Mouse (Mus musculus) embryonic facial prominence, embryonic 15.5 days (tissue): ENCODE results near the gene Sorcs3. TPM values are rescaled to one million over a fixed set of nuclear protein-coding genes. Genes with fewer than 3 reads are reported as not detected.

Experiments
- ATAC-seq: fragments of 200-750 bp; cut with Nextera tagmentation; 2 replicates; pipeline ENCODE4 v1.8.0; 2017; ENCODE audit warnings: low read depth, moderate TSS enrichment; ENCODE audit not compliant: insufficient number of reproducible peaks, low FRiP score, low TSS enrichment
- H3K27ac ChIP-seq: fragments of 300-500 bp; sonication (generic); replicated peaks from 2 replicates; pipeline ENCODE4 v1.5.1; 2015; ENCODE audit warnings: mild to moderate bottlenecking, inconsistent platforms
- H3K27me3 ChIP-seq: fragments of 300-500 bp; sonication (generic); 2 replicates; pipeline ENCODE4 v1.6.1; 2015; ENCODE audit warnings: inconsistent platforms
- H3K36me3 ChIP-seq: fragments of 300-500 bp; sonication (generic); 2 replicates; pipeline ENCODE4 v1.6.1; 2015; ENCODE audit warnings: mild to moderate bottlenecking, inconsistent platforms
- H3K4me1 ChIP-seq: fragments of 300-500 bp; sonication (generic); 2 replicates; pipeline ENCODE4 v1.6.1; 2015; ENCODE audit warnings: inconsistent platforms
- H3K4me2 ChIP-seq: fragments of 300-500 bp; sonication (generic); replicated peaks from 2 replicates; pipeline ENCODE4 v1.6.1; 2015; ENCODE audit warnings: mild to moderate bottlenecking, inconsistent platforms
- H3K4me3 ChIP-seq: fragments of 300-500 bp; sonication (generic); replicated peaks from 2 replicates; pipeline ENCODE4 v1.5.1; 2015; ENCODE audit warnings: mild to moderate bottlenecking, inconsistent platforms
- H3K9ac ChIP-seq: fragments of 300-500 bp; sonication (generic); 2 replicates; pipeline ENCODE4 v1.6.1; 2015; ENCODE audit warnings: inconsistent platforms
- H3K9me3 ChIP-seq: fragments of 300-500 bp; sonication (generic); replicated peaks from 2 replicates; pipeline ENCODE4 v1.6.1; 2016; ENCODE audit warnings: inconsistent platforms
- WGBS: fragments of 180-500 bp; shearing (Covaris S2); methylation state at CpG from one replicate; pipeline ENCODE4 v1.1.7; 2015; 5-methylcytosine and 5-hydroxymethylcytosine counted together
- polyA plus RNA-seq: library from polyadenylated mRNA; unstranded; fragments of >200 nt; fragmentation: Nextera tagmentation; extraction: Ambion mirVana; gene quantifications from 2 replicates; pipeline ENCODE4 v1.2.1, GENCODE M21; 2015

The Sorcs3 gene
- polyA plus RNA-seq, 1 experiment from 2014 or later, result 1.1 TPM

DNA sequence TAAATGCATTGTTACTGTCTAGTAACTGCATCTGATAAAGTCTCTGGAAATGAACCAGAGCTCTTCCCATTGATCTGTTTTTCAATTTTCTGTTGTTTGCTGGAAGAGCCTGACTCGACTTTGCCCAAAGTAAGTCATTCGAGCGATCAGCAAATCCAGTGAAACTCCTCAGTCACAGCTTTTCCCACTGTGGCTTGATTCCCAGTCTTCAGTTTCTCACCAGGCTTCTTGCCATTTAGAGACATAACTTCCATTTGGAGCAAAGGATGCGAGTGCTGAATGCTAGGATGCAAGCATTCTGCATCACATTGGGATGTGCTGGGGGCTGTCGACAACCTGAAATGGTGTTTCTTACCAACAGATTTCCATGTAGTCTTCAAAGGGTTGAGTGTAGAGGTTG lies 521.8 kb downstream of the Sorcs3 start:
- H3K4me3 ChIP-seq, result no peak overlapping the region
- H3K27me3 ChIP-seq, result no peaks in the 10 kb centered on the region
- no peaks in the 10 kb centered on the region for H3K4me1 ChIP-seq
- ATAC-seq, result no peak
- H3K36me3 ChIP-seq, result no peaks in the 10 kb centered on the region
- no peak overlapping the region for H3K4me2 ChIP-seq
- 82% methylated on average over 5 of the region's 5 CpGs for WGBS
- no peaks in the 10 kb centered on the region for H3K9me3 ChIP-seq
- no peak overlapping the region for H3K9ac ChIP-seq
- no peak overlapping the region for H3K27ac ChIP-seq

DNA sequence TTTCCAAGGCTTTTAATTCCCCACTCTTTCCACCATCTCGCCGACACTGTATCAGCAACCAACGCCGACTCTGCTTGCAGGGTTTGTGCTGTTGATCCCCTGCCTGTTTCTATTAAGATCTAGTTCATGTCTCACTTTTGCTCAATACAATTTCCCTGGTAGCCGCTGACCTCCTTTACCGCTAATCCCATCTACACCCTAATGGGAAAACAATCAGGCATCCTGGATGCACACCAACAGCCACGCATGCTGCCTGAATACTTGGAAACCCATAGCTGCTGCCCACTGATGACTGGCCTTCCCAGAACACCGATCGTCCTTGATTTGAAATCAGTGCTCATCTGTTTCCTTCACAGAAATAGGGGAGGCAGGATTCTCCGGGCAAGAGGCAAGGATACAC lies 525.9 kb downstream of the Sorcs3 start:
- Histone ChIP-seq H3K4me2 (no peak overlapping the region), H3K4me1 (no peaks in the 10 kb centered on the region)
- no peak for ATAC-seq

DNA sequence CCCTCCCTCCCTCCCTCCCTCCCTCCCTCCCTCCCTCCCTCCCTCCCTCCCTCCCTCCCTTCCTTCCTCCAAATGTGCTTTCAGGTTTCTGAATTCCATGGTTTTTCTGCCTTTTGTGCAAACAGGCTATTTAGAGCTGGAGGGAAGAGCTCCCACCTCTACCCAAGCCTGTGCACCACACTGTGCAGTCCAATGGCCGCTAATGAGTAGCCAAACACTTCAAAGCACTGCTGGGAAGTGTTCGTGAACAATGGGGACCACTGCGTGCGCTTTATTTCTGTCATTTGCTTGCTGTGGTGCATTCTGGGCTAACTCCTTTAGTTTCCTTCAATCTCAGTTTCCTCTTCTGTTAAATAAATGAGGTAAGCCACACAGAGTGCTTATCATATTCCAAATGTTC lies 528.5 kb downstream of the Sorcs3 start:
- Histone ChIP-seq H3K27me3 (no peaks in the 10 kb centered on the region), H3K4me3 (no peak overlapping the region), H3K4me2 (no peak overlapping the region), H3K9ac (no peak overlapping the region), H3K36me3 (no peaks in the 10 kb centered on the region), H3K4me1 (no peaks in the 10 kb centered on the region), H3K9me3 (no peaks in the 10 kb centered on the region), H3K27ac (no peak overlapping the region)
- no peak for ATAC-seq
- WGBS, result 84% methylated on average over 4 of the region's 4 CpGs

More for the DNA sequence above, 525.9 kb downstream of the Sorcs3 start:
- H3K27me3 ChIP-seq, result no peaks in the 10 kb centered on the region
- H3K9me3 ChIP-seq, result no peaks in the 10 kb centered on the region
- no peaks in the 10 kb centered on the region for H3K36me3 ChIP-seq
- 92% methylated on average over 10 of the region's 10 CpGs for WGBS
- no peak overlapping the region for H3K9ac ChIP-seq
- no peak overlapping the region for H3K27ac ChIP-seq
- H3K4me3 ChIP-seq, result no peak overlapping the region

DNA sequence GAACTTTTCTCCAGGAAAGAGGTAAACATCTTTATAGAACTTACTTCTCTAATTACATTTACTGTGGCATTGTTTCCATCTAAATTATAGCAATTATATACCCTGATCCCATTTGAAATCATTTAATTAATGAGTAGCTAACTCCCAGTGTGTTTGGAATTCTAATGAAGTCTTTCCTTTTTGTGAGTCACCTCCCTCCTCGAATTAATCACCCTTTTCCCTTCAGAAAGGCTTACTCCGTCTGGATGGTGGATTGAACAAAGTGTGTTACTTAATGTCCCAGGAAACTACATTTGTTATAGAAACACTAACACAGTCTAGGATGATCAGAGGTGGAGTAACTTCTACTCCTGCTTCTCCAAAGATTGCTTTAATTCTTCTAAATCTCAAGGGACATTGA lies 531.7 kb downstream of the Sorcs3 start:
- Histone ChIP-seq H3K4me3 (no peak overlapping the region), H3K36me3 (no peaks in the 10 kb centered on the region), H3K4me2 (no peak overlapping the region), H3K27me3 (no peaks in the 10 kb centered on the region), H3K9ac (no peak overlapping the region), H3K4me1 (no peaks in the 10 kb centered on the region), H3K27ac (no peak overlapping the region), H3K9me3 (no peaks in the 10 kb centered on the region)
- WGBS, result 57% methylated on average over 2 of the region's 2 CpGs
- ATAC-seq, result no peak

DNA sequence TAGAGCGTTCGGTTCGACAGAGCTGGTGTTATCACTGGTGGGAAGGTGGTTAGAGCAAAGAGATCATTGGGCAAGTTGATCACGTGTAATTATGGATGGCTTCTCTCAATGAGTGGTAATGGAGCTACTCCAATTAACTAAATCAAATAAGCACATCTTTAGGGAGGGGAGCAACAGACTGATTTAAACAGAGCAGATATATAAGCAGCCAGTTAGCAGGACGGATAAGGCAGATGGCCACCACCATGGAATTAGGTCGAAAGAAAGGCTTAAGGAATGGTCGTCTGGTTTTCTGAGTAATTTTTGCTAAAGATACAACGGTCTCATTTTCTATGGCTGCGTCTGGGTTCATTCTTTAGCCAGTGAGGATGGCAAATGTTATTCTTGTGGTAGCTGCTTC lies 549.3 kb downstream of the Sorcs3 start:
- no peaks in the 10 kb centered on the region for H3K9me3 ChIP-seq
- WGBS, result 81% methylated on average over 9 of the region's 9 CpGs
- H3K4me2 ChIP-seq, result no peak overlapping the region
- no peak for ATAC-seq
- no peak overlapping the region for H3K4me3 ChIP-seq
- H3K27me3 ChIP-seq, result no peaks in the 10 kb centered on the region
- no peaks in the 10 kb centered on the region for H3K36me3 ChIP-seq
- no peaks in the 10 kb centered on the region for H3K4me1 ChIP-seq
- no peak overlapping the region for H3K9ac ChIP-seq
- no peak overlapping the region for H3K27ac ChIP-seq

DNA sequence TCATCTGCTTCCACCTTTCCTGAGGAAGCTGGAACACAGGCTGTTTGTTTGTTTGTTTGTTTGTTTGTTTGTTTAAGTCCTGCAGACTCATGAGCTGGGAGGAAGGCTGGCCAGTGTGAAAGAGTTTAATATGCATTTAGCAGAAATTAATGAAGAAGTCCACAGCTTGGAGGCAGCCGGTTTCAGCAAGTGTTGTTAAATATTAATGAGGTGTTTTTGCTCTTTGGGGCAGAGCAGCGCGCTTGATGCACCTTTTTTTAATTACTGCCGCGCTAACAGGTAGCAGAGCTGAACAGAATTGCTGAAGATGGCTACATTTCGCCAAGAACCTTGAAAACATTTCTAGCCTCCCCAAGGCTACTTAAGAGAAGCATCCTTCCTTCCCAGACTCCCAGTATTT lies 551.0 kb downstream of the Sorcs3 start:
- Histone ChIP-seq H3K9me3 (no peaks in the 10 kb centered on the region), H3K27ac (no peak overlapping the region), H3K9ac (no peak overlapping the region), H3K4me2 (no peak overlapping the region), H3K27me3 (no peaks in the 10 kb centered on the region), H3K36me3 (no peaks in the 10 kb centered on the region), H3K4me3 (no peak overlapping the region), H3K4me1 (no peaks in the 10 kb centered on the region)
- ATAC-seq, result no peak
- 56% methylated on average over 6 of the region's 6 CpGs for WGBS

DNA sequence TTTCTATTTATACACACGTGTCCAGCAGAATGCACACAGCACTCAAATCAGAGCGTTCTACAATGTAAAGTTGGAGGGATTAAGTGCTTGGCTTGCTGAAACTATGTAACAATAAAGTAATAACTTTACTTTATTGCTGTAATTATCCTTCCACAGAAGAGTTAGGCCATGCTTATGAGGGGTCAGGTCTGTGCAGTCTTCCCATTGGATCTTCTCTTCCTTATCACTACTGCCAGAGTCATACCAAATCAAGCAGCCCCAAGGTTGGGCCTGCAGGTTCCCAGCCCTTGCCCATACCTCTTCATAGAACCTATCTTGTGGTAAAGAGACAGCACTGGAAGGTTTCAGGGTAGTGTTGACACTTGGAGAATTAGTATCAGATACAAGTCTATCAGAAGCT lies 560.7 kb downstream of the Sorcs3 start:
- ATAC-seq, result no peak
- 87% methylated on average over 2 of the region's 2 CpGs for WGBS
- Histone ChIP-seq H3K36me3 (no peaks in the 10 kb centered on the region), H3K27ac (no peak overlapping the region), H3K4me3 (no peak overlapping the region), H3K4me2 (no peak overlapping the region), H3K27me3 (no peaks in the 10 kb centered on the region), H3K9me3 (no peaks in the 10 kb centered on the region), H3K4me1 (no peaks in the 10 kb centered on the region), H3K9ac (no peak overlapping the region)

DNA sequence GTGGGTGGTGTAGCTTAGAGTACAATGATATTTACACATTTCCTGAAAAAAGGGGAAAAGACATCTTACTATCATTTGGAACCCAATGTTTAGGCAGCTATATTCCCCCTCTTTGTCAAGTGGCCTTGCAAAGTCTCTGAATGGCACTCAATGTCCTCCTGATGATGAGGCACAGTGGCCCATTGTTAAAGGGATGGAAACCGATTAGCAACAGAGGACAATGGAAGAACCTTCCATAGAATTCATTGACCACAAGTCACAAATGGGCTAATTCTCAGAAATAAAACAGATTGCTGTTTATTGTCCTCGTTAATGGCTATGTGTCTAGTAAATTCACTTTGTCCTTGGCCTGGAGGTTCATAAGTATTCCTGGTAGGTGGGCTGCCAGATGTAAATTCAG lies 565.7 kb downstream of the Sorcs3 start:
- no peak overlapping the region for H3K4me2 ChIP-seq
- 65% methylated on average over 2 of the region's 2 CpGs for WGBS
- no peak for ATAC-seq
- H3K27me3 ChIP-seq, result no peaks in the 10 kb centered on the region
- no peak overlapping the region for H3K27ac ChIP-seq
- H3K9ac ChIP-seq, result no peak overlapping the region
- no peaks in the 10 kb centered on the region for H3K36me3 ChIP-seq
- H3K4me3 ChIP-seq, result no peak overlapping the region
- H3K4me1 ChIP-seq, result no peaks in the 10 kb centered on the region
- H3K9me3 ChIP-seq, result no peaks in the 10 kb centered on the region

DNA sequence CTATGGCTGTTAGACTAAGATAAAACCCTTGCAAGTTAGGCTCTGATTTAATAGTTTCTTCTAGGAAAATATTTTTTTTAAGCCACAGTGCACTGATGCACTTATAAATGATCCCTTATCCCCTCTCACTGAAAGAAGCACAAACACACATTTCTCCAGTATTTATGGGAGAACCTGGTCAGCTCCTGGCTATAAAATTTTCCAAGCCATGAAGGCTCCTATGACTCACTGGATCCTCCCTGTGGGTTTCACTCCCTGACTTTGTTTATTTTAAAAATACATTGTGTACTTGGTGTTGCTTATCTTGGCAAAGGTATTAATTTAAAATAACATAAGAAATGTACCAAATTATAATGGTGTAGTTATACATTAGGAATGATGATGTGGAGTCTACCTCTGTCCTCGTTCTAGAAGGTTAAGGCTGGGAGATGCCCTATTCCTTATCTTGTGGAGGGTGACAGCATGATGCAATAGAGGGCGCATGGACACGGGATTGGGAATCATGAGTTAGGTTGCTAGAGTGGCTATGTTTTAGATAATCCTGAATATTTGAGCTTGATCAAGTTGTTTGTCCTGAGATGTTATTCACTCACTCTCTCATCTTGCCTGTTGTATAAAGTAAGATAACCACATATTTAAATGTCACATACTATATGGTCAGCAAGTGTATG lies 573.4 kb downstream of the Sorcs3 start:
- 83% methylated on average over 3 of the region's 3 CpGs for WGBS
- Histone ChIP-seq H3K4me3 (no peak overlapping the region), H3K27me3 (no peaks in the 10 kb centered on the region), H3K4me1 (no peaks in the 10 kb centered on the region), H3K4me2 (no peak overlapping the region), H3K9me3 (no peaks in the 10 kb centered on the region), H3K9ac (no peak overlapping the region), H3K36me3 (no peaks in the 10 kb centered on the region), H3K27ac (no peak overlapping the region)
- ATAC-seq, result no peak

DNA sequence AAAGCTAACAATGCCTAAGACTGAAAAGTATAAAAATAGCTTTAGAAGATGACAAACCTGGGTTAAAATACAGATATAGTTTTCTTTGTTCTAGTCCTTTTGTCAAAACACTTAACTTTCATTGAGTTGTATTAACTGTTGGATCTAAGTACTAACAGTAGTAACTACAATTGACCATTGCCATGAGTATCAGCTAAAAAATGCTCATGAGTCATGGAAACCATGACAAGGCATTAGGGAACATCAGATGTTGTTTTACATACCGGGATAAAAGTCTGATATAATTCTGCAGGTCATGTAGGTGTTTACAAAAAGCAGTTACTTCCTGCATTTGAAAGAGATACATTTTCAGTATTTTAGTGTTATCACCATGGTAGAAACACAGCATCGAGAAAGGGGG lies 575.0 kb downstream of the Sorcs3 start:
- no peak for ATAC-seq
- 80% methylated on average over 2 of the region's 2 CpGs for WGBS
- Histone ChIP-seq H3K9me3 (no peaks in the 10 kb centered on the region), H3K36me3 (no peaks in the 10 kb centered on the region), H3K27me3 (no peaks in the 10 kb centered on the region), H3K9ac (no peak overlapping the region), H3K4me1 (no peaks in the 10 kb centered on the region), H3K27ac (no peak overlapping the region), H3K4me2 (no peak overlapping the region), H3K4me3 (no peak overlapping the region)

DNA sequence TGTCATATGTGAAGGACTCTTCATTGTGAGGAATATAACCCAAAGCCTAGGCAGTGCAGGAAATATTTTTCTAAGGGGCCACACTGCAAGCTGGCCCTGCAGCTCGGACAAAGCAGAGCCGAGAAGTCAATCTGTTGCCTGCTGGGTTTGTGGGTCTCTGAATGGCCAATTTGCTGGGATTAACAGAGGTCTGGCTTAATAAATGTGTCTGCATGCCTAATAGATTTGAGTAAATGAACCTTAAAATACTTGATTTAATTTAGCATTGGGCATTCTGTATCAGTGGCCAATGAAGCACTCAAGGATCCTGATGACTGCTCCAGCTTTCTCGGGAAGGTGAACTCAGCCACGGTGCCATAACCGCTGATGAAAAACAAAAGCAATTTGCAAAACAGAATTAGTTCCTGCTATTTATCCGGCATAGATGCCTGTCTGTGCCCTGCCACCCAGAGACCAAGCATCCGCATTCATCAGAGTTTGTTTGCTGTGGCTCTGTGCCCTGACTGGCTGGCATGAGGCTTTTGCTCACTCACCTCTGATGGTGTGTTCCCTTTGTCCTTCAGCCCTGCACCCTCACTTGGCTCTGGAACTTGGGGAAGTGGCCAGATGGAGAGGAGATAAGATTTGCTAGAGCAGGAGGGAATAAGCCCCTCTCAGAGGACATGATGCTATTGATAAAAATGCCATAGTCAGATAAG lies 576.3 kb downstream of the Sorcs3 start:
- no peak overlapping the region for H3K9ac ChIP-seq
- no peak for ATAC-seq

DNA sequence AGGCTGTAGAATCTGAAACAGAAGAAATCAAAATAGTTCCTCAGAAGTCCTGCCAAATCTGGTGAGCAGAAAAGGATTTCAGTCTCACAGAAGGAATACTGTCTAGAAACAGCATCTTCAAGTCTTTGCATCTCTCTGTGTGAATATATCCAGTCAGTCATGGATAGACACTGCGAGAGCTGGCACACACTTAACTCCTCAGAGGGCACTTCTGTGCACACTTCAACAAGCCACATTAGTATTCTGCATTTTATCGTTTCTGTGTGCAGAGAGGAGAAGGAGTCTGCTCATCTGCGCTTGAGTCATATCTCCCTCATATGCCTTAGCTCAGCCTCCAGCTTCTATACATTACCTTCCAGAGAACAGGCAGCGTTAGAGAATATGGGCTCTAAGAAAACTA lies 581.4 kb downstream of the Sorcs3 start:
- H3K27ac ChIP-seq, result no peak overlapping the region
- H3K9ac ChIP-seq, result no peak overlapping the region
- ATAC-seq, result no peak
- H3K9me3 ChIP-seq, result no peaks in the 10 kb centered on the region
- H3K4me3 ChIP-seq, result no peak overlapping the region
- no peaks in the 10 kb centered on the region for H3K4me1 ChIP-seq
- no peaks in the 10 kb centered on the region for H3K27me3 ChIP-seq
- no peak overlapping the region for H3K4me2 ChIP-seq
- 91% methylated on average over 4 of the region's 4 CpGs for WGBS
- H3K36me3 ChIP-seq, result no peaks in the 10 kb centered on the region

More for the DNA sequence above, 576.3 kb downstream of the Sorcs3 start:
- 72% methylated on average over 7 of the region's 7 CpGs for WGBS
- Histone ChIP-seq H3K4me1 (no peaks in the 10 kb centered on the region), H3K4me2 (no peak overlapping the region), H3K27me3 (no peaks in the 10 kb centered on the region), H3K9me3 (no peaks in the 10 kb centered on the region), H3K4me3 (no peak overlapping the region), H3K36me3 (no peaks in the 10 kb centered on the region), H3K27ac (no peak overlapping the region)
